Mouse (Mus musculus): ENCODE measurements at regions not wholly inside any gene's neighbourhood (a gene's known extent, or its start where the extent isn't known, plus 50 kb on each side); places are given as distances from the start of the nearest gene placed in this dataset.

GRCm38 (mm10) chr16:5374818-5375605, 119.2 kb upstream of the Eef2kmt start:
- CTCF ChIA-PET: interaction anchor here (0.5 kb wide), 1 partner anchor 17 kb away, joined by 3 read pairs; no protein-coding TSS in a partner anchor

GRCm38 (mm10) chr16:5371175-5371893, 115.6 kb upstream of the Eef2kmt start:
- CTCF ChIA-PET: no interaction called here

GRCm38 (mm10) chr16:5370496-5370895, 114.7 kb upstream of the Eef2kmt start:
- CTCF ChIA-PET: no interaction called here

GRCm38 (mm10) chr16:5368897-5369558, 113.2 kb upstream of the Eef2kmt start:
- CTCF ChIA-PET: no interaction called here

- CTCF ChIA-PET: no interaction called here
These were observed 112.6 kb upstream of the Eef2kmt start for GRCm38 (mm10) chr16:5368357-5368756.

- CTCF ChIA-PET: no interaction called here
These were observed 111.9 kb upstream of the Eef2kmt start for GRCm38 (mm10) chr16:5367581-5368119.

GRCm38 (mm10) chr16:5366021-5366420, 110.2 kb upstream of the Eef2kmt start:
- CTCF ChIA-PET: no interaction called here

- CTCF ChIA-PET: no interaction called here
These were observed 107.3 kb upstream of the Eef2kmt start for GRCm38 (mm10) chr16:5363007-5363570.

- CTCF ChIA-PET: no interaction called here
These were observed 103.4 kb upstream of the Eef2kmt start for GRCm38 (mm10) chr16:5359193-5359592.

- CTCF ChIA-PET: no interaction called here
These were observed 98.1 kb upstream of the Eef2kmt start for GRCm38 (mm10) chr16:5353881-5354280.

- CTCF ChIA-PET: no interaction called here
These were observed 96.2 kb upstream of the Eef2kmt start for GRCm38 (mm10) chr16:5351890-5352571.

GRCm38 (mm10) chr16:5347151-5347550, 91.4 kb upstream of the Eef2kmt start:
- CTCF ChIA-PET: no interaction called here

GRCm38 (mm10) chr16:5342326-5342725, 86.5 kb upstream of the Eef2kmt start:
- CTCF ChIA-PET: no interaction called here

- CTCF ChIA-PET: no interaction called here
These were observed 60.5 kb upstream of the Eef2kmt start for GRCm38 (mm10) chr16:5316271-5316670.

- CTCF ChIA-PET: no interaction called here
These were observed 57.5 kb upstream of the Eef2kmt start for GRCm38 (mm10) chr16:5313261-5313660.

GRCm38 (mm10) chr16:5311456-5311855, 55.7 kb upstream of the Eef2kmt start:
- CTCF ChIA-PET: no interaction called here

GRCm38 (mm10) chr16:5310736-5311135, 55.0 kb upstream of the Eef2kmt start:
- CTCF ChIA-PET: no interaction called here

- CTCF ChIA-PET: no interaction called here
These were observed 52.0 kb upstream of the Eef2kmt start for GRCm38 (mm10) chr16:5307761-5308160.

- CTCF ChIA-PET: no interaction called here
These were observed 51.4 kb upstream of the Eef2kmt start for GRCm38 (mm10) chr16:5307249-5307605.

GRCm38 (mm10) chr16:5306588-5307248, 50.9 kb upstream of the Eef2kmt start:
- CTCF ChIA-PET: no interaction called here
